Mouse (Mus musculus) olfactory bulb, adult 2 months (tissue): ENCODE results near the gene Wdr41.

Source experiments
- CTCF ChIP-seq: fragments of 200-500 bp; IDR thresholded peaks from 2 replicates; pipeline ENCODE4 v1.5.1; 2012; ENCODE audit warnings: low read depth, mild to moderate bottlenecking, low read length, moderate library complexity; ENCODE audit not compliant: insufficient read depth
- POLR2A ChIP-seq: fragments of 200-500 bp; IDR thresholded peaks from 2 replicates; pipeline ENCODE4 v1.6.1; 2012; ENCODE audit warnings: mild to moderate bottlenecking, low read depth, low read length, moderate library complexity; ENCODE audit not compliant: insufficient read depth

DNA sequence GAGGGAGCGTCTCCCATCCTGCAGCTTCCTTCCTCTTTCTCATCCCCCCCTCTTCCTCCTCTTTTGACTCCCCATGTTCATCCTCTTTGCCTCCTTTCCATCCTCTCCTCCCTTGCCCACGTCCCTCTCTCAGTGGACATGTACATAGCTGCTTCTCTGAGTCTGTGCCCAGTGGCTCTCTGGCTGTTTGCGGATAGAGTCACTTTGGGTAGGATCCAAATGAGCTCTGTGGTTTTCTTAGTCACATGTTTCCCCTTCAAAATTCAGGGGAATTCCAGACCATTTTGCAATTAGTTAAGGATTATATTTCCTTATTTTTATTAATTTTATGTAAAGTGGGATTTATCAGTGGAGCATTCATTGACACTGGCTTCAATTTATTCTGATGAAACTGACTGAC, 48.1 kb upstream of the Wdr41 start:
- TF ChIP-seq CTCF: no peak
- TF ChIP-seq POLR2A: no peak
